Mouse (Mus musculus): ENCODE measurements around the gene Nckap5. TPM values are rescaled to one million over a fixed set of nuclear protein-coding genes. Genes with fewer than 3 reads are reported as not detected.

The Nckap5 gene
- polyA plus RNA-seq, 1 experiment: 0.66 TPM

DNA sequence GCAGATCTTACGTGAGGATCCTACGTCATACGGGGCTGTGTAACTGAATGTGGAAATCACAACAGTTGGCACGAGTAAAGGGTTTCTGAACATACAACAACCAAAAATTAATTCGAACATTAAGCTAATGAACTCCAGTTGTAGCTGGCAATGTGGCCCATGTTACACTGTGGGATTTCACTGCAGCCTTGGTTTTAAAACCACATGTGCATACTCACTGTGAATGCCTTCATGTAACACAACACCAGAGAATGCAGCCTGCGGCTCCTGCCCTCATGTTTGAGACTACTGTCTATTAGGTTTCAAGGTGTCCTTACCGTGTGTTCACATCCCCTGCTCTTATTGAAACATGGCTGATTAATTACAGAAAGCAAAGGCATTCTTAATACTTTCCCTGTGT lies 269.7 kb downstream of the Nckap5 start:
- no peak for DNase-seq (ENCODE audit: low read depth)

DNA sequence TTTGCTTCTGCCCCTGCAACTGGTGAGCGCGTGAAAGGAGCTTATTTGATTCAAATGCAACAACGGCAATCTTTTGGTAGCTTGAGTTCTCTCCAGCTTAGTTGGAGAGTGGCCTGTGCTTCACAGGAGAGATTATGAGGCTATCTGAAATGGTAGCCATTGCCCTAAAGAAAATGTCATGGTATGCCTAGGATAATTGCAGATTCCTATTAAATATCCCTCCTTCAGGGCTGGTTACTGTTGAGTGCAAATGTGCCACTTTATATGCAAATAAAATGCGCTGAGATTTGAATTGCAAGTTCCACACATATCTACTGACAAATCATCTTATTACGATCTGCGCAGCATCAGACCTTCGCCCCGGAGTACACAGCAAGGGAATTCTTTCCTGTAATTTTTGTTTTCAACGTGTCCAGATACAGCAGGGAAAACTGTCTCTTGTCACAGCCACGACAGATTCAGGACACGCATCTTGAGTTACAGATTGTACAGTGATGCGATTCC lies 272.8 kb downstream of the Nckap5 start:
- no peak for DNase-seq (ENCODE audit: low read depth)

DNA sequence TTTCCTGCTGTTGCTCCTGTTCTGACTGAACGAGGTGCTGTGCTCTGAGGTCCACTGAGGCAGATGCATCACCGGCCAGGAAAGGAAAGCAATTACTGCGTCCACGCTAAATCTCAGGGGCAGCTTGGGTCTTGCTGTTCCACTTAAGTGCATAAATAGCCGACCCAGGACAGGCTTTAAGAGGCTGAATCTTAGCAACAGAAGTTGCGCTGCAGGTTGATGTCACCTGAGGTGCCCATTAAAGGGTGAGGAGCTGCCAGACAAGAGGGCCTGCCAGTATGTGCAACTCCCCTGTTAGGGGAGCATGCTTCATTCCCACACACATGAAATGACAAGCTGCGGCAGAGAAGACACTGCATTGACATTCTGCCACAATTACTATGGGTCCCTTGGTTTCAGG lies 282.6 kb downstream of the Nckap5 start:
- DNase-seq (ENCODE audit: low read depth): peak; percentile 19

DNA sequence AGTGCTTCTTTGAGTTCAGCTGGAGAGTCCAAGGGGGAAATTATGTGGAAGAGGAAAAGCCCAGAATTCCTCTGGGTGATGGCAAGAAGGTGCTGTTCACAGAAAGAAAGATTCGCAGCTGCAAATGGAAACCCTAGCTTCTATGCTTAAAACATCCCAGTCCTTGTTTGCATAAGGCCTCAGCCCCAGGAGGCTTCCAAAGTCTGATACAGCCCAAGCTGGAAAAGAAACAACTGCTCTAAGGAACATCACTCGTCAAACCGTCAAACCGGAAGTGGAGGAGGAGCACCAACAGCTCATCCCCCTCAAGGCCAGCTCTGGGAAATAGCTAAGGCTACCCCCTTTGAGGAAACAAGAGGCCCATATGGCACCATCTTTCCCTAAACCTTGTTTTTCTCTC lies 286.1 kb downstream of the Nckap5 start:
- no peak for DNase-seq (ENCODE audit: low read depth)

DNA sequence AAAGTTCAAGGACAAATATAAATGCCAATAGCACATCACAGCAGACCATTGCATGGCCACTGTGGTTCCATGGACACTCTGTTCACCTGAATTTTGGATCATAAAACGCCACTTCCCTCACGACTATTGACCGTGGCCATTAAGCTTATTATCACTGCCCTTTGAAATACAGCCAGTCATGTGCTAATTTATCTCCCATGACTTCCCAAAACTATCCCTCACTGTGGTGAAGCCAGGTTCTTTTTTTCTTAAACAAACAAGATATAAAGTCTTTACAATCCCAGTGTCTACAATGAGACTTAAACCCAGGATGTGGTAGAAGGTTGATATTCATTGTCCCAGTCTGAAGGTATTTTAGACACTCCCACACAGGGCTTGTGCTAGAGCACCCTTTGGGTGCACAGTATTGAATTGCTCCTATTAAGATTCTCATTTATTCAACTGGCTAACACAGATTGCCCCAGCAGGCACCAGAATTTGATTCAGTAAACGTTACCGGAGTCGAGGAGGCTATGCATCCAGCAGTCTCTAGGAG lies 293.3 kb downstream of the Nckap5 start:
- DNase-seq (ENCODE audit: low read depth): no peak

DNA sequence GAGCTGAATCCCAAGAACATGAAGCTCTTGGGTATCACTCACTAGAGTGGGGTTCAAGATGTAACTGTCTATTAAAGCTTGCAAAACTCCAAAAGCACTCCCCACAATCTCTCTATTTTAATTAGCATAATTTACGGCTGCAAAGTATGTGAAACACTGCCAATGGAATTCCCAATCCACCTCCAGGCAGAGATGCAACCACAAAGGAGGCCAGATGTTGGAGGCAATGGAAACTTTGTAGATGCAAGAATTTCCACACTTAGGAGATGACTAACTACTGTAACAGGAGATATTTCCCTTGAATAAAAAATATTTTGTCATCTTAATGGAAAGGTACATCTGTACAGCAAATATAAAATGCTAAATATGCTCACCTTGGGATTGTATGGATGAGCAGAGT lies 295.1 kb downstream of the Nckap5 start:
- no peak for DNase-seq (ENCODE audit: low read depth)

DNA sequence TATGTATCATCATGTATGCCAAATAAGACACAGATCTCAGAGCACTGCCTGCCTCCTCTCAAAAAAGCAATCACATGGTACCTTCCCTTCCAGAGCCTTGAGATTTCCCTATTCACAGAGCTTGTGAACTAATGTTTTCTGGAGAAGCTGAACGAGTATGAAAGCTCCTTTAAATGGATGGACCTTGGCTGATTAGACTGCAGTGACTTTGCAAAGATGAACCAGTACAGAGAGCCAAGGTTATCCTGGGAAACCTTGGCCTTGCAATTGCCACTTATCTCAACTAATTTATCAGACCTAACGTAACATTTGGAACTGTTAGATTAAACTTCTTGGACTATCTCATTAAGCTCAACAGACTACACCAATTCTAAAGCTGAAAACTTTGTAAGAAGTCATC lies 296.6 kb downstream of the Nckap5 start:
- DNase-seq (ENCODE audit: low read depth): no peak

DNA sequence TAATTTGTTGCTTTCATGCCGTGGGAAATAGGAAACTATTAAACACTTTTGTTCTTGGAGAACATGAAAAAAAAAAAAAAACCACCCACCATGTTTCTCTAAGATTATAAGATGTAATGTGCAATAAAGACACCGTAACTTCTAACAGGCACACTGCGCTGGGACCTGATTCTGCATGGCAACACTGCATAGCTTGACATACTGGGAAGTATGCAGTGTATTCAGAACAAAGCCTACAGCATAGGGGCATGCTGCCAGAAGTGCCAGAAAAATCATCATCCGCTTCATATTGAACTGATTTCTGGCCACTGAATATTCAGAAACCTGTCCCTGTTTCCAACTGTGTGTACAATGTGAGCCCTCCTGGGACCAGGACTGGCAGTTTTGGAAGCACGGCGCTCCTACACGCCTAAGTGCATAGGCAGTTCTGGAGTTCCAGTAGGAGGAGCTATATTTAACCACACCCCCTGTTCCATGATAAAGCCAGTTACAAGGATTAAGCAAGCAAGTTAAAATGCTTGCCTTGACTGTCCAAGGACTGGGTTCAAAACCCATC lies 302.5 kb downstream of the Nckap5 start:
- DNase-seq (ENCODE audit: low read depth): no peak

DNA sequence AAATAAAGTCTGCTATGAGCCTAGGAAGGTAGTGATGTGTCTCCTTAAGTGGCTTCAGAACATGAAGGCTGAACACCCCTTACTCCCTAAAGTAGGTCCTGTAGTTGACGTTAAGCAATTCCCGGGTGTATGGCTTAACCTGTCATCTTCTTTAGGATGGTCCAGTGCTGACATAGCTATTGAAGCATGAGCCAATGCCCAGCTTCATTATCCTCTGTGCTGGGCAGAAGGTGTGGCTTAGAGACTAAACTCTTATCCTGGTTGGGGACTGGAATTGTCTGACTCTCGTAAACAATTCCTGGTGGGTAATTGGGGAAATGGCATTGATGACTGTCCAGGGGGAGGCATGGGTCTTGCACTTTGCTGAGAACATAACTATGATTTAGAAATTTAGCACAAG lies 312.5 kb downstream of the Nckap5 start:
- DNase-seq (ENCODE audit: low read depth): no peak

DNA sequence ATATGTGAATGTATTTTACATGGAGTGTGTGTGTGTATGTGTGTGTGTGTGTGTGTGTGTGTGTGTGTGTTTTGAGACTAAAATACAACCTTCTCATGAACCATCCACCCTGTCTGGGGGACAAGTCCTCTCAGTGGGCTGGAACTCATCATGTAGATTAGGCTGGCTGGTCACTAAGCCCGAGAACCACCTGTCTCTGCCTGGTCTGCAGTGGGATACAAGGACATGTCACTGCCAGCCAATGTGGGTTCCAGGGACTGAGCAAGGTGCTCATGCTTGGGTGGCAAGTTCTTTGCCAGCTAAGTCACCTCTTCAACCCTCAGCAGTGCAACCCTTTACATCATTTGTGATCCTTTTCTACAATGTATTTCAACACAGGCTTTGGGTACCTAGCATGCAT lies 313.2 kb downstream of the Nckap5 start:
- DNase-seq (ENCODE audit: low read depth): no peak

DNA sequence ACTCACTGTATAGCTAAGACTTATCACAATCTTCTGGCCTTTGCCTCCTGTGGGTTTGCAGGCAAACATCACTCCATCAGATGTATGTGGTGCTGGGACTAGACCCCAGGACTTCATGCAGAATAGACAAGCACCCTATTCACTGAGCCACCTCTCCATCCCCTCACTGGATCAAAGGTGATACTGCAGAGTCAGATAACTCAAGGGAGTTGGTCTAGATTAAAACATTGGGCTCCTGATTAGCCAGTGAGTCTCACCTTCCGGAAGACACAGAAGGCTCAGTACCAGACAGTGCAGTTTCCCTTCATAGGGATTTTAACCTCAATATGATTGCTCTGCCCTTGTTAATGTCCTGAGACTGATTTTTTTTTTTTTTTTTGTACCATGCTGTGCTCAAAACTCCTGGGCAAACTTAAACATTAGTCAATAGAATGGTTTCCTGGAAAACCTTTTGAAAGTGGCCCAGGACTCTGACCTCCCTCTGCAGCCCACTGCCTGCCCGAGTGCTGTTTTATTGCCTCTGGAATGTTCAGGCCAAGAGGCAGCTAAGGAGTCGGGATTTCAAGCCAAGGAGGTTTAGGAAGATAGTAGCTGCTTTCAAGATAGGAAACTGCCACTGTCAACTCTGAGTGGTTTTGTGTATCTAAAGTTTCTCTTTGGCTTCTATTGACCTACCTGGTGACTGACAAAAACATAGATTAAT lies 315.4 kb downstream of the Nckap5 start:
- DNase-seq (ENCODE audit: low read depth): no peak

DNA sequence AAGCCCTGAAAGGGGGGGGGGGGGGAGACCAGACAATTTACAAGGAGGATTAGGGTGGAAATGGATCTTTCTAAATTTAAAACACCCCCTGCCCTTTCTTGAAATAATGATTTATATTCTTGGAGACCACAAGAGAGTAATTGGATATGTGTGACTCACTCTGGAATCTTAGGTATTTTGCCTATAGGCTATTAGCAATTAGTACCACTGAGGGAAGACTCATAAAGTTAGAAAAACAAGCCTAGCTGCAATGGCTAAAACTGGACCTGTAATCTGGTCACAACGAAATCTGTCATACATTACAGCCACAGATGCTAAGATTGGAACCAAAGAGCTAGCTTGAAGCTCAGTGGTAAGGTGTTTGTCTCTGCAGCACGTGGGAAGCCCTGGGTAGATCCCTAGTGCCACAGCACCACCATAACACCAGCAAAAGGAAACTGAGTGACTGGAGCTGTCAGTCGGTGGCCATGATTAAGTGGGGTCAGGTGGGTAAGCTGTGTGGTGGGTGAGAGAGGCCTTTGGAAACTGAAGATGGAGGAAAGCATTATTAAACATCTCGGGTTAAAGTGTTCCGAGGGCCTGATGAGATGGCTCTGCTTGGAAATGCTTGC lies 318.7 kb downstream of the Nckap5 start:
- no peak for DNase-seq (ENCODE audit: low read depth)

DNA sequence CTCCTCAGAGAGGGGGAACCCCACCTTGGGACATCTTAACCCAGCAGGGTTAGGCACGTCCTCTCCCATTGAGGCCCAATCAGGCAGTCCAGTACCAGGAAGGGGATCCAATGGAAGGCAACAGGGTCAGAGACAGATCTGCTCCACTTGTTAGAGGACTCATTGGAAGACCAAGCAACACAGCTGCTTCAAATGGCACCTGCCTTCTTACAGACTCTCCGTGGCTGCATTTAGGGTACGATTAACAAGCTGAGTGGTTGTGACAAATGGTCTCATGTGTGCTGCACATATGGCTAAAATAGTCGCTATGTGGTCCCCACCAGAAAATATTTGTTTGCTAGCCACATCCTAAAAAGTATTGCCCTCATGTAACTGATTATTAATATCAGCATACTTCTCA lies 325.9 kb downstream of the Nckap5 start:
- DNase-seq (ENCODE audit: low read depth): no peak

DNA sequence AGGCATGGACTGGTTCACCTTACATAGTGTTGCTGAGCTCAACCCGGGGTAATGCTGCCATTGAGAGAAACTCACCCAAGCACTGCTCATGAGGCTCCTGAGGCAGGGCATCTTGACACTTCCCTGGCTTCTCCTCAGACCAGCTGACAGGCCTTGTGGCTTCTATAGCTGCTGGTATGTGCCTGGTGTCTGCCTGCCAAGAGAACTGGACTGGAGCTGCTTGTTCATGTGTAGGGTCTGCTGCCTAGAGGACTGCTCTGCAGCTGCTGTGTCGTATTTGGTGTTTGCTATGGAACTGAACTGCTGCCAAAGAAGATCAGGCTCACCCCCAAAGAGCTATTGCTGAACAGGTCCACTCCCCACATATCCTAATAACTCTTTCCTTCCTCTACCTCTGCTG lies 327.9 kb downstream of the Nckap5 start:
- DNase-seq (ENCODE audit: low read depth): no peak

DNA sequence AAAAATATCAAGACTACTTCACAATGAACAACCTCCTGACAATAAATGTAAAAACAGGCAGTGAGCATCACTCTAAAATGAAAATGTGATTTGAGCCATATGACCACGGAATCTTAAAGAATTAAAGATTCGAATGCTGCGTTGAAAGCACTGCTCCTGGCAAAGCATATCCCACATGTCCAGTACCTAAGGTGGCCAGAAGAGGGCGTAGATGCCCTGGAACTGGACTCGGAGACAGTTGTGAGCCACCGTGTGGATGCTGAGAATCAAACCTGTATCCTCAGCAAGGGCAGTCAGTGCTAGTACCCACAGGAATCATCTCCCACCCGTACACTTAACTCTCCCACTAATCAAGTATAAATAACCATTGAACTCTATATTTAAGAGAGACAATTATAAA lies 333.9 kb downstream of the Nckap5 start:
- no peak for DNase-seq (ENCODE audit: low read depth)

DNA sequence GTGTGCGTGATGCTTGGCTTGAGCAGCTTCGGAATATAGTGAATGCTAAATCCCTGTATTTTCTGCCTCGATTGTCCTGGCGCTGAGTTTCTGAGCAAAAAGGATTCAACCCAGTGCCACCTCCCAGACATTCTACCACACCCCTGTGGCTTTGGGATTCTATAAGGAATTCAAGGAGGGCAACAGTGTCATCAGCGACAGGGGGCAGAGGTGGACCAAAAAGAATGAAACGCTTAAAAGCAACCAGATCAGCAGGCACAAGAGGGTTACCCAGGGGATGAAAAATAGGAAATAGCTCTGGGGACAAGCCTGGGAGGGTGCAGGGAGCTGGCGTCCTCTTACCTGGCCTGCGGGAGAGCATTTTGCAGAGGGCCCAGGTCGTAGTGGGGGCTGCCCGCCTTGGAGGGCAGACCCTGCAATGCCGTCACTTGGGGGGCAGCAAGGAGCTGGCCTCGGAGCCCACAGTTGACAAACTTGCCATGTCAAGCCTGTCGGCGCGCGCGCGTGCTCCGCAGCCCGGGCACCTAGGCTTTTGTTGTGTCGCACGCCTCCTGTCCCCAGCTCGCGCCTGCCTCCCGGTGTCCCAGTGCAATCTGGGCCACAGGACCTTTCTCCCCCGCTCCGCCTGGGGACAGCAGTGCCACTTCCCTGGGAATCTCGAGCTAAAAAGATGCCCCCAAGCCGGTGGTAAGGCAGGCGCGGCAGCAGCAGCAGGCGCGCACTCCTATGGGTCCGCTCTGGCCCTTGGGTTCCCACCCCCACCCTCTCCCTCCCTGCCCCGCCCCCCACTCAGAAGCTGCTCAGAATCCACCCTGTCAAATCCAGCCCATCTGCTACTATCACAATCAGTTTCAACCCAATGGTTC lies 338.2 kb downstream of the Nckap5 start:
- no peak for DNase-seq (ENCODE audit: low read depth)

DNA sequence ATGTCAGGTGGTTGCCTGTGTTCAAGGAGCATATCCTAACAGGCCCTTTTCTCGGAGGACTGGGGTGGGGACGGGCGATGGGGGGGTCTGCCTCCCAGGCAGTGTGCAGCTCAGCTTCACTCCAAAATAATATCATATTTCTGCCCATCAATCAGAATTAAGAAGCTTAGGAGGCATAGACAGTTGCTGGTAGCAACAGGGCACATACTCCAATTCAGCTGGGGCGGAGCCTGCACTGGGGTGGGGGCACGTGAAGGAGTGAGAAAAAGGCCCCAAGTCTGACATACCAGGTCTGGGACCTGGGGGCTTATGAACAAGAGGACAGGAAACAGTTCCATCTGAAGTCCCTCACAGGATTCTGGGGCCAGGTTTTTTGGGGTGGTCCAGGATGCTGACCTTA lies 339.2 kb downstream of the Nckap5 start:
- DNase-seq (ENCODE audit: low read depth): no peak

DNA sequence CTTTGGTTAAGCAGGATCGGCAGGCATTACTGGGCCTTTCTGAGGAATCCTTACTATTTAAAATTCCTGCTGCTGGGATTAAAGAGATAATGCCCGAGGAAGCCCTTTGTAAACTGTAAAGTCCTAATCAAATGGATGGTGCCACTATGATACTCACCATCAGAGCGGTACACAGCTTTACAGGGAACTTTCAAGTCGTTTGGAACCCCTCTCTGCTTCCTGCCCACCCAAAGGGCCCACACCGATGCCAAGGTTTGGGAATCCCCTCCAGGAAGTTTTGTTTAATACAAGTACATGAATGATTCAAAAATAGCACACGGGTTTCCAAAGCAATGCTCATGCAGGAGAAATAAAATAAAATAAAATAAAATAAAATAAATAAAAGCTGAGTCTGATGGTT lies 340.3 kb downstream of the Nckap5 start:
- DNase-seq (ENCODE audit: low read depth): no peak

DNA sequence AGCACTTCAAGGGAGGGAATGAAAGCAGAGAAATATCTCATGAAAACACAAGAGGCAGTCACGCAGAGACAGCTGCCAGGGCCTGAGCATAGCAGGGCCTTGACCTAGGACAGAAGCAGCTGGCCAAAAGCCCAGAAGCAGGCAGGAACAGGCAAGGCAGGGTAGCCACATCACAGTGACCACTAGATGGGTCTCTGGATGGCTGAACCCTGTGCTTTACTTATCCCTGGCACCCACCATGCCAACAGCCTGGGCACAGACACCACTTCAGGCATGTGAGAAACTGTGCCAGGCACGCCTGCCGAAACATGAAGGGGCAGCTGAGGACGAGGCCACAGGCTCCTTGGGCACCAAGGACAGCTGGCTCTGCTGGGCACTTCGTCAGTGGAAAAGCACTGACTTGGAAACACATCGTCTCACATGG lies 345.9 kb downstream of the Nckap5 start:
- no peak for DNase-seq (ENCODE audit: low read depth)

DNA sequence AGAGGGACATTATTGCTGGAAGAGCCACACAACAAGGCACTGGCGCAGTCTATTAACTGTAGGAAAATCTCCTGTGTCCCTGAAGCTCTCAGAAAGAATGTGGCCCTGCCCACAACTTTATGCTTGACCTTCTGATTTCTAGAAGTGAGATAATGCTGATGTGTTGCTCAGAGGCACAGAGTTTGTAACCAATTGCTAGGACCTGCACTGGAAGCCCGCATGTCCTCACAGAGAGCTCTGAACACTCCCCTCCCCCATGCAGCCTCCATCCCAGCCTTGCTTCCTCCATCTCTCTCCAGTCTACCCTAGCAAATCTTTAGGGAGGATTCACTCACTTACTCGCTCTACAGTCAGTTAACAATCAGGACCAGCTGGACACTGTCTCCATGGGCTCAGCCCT lies 346.9 kb downstream of the Nckap5 start:
- DNase-seq (ENCODE audit: low read depth): no peak

DNA sequence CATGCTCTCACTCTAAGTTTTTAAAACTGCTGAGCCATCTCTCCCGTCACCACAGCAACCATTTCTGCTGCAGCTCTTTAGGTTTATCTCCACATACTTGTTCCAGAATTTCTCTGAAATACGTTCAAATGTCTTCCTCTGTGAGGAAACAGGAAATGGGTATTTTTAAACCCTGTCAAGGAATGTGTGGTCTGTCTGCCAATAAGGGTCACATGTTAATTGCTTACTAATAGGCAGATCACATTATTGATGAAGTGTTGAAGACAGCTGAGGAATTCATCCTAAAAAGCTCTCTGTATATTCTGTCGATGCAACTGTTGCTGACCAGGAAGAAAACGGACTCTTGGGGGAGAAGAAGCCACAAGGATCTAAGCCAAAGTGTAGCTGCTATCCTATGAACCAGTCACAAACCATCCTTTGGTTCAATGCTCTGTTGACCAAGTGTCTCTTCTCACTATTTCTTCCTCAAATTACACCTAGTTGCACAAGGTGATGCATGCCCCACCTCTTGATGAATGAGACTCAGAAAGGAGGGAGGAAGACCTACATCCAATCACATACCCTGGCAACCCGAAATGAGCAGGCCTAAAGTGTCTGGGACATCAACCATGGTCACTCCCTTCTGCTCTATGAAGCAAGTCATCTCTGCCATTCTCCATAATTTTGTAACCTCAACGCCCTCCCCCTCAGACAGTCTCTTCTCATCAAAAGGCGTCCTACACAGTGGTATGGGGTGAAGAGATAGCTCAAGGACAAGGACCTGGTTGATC lies 349.0 kb downstream of the Nckap5 start:
- no peak for DNase-seq (ENCODE audit: low read depth)

Data from gonadal fat pad, adult 2 months (tissue).